ENCODE assay signal across 14 mouse cellular contexts in the genomic region with DNA sequence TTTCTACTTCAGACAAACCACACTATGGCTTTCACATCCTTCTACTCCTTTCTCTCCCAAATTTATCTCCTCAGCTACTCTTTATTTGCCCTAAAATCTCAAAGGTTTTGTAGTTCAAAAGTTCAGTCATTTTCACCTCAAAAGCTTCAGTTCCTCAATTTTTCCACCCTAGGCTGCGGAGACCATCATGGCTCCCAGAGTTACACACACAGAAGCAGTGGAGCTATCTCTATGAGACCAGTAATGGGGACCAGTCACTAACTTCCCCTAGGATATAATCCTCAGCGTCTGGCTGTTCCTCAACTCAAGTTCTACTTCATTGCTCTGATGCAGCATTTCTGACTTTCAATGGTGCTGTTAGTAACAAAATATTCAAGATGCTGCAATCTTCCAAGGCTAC.
"Had no signal": no experiment of that assay in that cellular context is flagged by ENCODE, and none has a peak within 500 bp of the region (broad histone marks: within the 10 kb centered on the region; RNA-seq: fewer than 3 reads in every experiment).

No protein-coding gene starts in this region.

- DNase-seq: lung, adult 18-20 months; lung, embryonic 14.5 days; lung, postnatal 10 days; lung, postnatal 36 days; retina, postnatal 1 day; right cerebral cortex, adult 18-20 months; right cerebral cortex, postnatal 25 days; right cerebral cortex, postnatal 4 days; spleen, adult 18-20 months; thymus, adult 18-20 months; thymus, postnatal 14 days; thymus, postnatal 36 days had no signal

- ATAC-seq: midbrain, embryonic 13.5 days; midbrain, embryonic 15.5 days had no signal
